Mouse (Mus musculus) monocyte, adult 2 months (primary cell): ENCODE measurements around the gene Nop9.

ENCODE experiments used
- DNase-seq, 2 experiments: peaks; one replicate each; pipeline ENCODE4 v3.0.0; 2022; ENCODE audit warnings: low spot score in 2 of 2, low read depth in 1 of 2

Gene Nop9

DNA sequence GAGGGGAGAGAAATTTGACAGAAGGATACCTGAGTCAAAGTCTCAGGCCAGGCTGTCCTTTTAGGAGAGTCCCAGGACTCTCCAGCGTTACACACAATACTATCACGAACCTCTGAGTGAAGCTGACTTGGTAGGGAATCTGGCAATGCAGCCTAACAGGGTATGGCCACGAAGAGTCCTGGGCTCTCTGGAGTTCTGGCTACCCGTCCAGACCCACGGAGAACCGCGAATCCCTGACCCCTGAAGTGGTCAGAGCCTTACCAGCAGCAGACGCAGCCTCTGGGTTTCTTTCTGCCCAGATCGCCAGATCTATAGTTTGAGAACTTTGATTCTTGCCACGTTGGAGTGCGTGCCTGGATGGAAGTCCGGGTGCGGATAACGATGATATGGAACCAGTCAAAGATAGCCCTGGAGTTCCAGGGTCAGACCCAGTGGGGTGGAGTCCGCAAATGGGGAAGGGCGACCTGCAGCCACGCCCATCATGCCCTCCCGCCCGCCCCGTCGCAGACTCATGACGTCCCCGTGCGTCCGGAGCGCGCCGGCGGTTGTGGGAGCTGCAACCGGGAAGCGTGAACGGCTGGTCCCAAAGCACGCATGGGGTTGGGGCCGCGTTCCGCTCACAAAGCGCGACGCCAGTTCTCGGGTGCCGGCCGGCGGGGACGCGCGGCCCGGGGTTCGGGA, at the start of gene Nop9, which contains the start of gene Dhrs1:
TSS of gene Nop9 (plus strand) at position 514 of the 681 bp plus-strand sequence.
TSS of gene Dhrs1 (minus strand) at position 511 of the 681 bp plus-strand sequence.
- DNase-seq = peak; percentile 56 to 81

DNA sequence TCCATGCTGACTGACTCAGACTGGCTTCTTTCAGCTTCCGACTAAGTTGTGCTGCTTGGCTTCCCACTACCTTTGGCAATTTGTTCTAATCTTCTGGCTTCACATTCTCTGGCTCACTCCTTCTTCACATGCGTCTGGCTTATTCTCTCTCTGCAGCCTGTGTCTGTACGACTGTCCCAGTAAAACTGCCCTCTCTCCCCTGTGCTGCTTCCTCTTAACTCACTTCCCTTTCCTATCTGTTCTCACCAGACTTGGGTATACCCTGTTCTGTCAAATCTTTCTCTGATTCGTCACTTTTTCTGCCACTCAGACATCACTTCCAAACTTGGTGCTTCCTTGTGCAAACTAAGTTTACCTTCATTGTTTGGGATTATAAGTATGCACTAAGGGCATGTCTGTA, 48.3 kb upstream of the Nop9 start:
- peak in 1 of 2 experiments; percentile 20 for DNase-seq

- DNase-seq = no peak
Observed at GRCm38 (mm10) chr14:55701131-55701530, 44.4 kb upstream of the Nop9 start.

GRCm38 (mm10) chr14:55702761-55703160, 42.7 kb upstream of the Nop9 start:
- no peak for DNase-seq

DNA sequence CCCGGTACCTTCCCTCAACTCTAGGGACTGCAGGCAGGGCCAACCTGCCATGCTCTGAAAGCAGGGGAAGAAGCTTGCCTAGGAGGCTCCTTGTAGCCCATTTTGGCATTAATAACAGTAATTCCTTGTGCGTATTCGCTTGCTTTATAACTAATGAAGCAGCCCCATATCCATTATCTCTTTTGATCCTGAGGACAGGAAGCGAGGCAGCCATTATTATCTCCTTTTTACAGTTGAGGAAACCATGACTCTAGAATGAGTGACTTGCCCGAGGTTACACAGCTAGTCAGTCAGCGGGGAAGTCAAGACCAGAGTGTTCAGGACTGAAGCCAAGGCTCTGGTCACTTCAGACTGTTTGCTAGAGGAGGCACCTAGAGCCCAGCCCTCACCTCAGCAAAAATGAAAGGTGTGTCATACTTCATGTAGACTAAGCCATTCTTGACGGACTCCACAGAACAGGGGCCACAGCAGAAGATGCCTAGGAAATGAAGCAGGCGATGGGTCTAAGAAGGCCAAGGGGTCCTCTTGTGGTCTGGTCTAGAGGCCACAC, 39.4 kb upstream of the Nop9 start:
- no peak for DNase-seq

GRCm38 (mm10) chr14:55707397-55707796, 38.1 kb upstream of the Nop9 start:
- no peak for DNase-seq

DNA sequence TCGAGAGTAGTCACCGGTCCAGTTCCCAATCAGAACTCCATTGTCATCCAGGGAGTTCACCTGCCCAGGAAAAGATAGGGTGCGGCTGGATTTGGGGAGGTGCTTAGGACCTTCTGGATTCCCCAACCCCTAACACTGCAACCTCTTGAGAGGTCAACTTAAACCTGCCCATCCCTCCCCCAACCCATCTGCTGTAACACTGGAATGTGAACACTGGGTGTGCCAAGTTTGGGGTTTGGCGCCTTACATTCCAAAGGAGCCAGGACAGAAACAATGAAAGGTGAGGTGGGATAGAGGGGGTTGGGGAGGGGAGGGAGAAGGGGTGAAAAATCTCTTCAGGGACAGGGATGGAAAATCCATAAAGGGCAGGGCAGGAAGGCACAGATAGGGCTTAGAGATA, 36.0 kb upstream of the Nop9 start:
- no peak for DNase-seq

GRCm38 (mm10) chr14:55711786-55712185, 33.7 kb upstream of the Nop9 start:
- no peak for DNase-seq

- DNase-seq = peak in 1 of 2 experiments; percentile 4
Observed at GRCm38 (mm10) chr14:55713007-55713728, 32.3 kb upstream of the Nop9 start.

DNA sequence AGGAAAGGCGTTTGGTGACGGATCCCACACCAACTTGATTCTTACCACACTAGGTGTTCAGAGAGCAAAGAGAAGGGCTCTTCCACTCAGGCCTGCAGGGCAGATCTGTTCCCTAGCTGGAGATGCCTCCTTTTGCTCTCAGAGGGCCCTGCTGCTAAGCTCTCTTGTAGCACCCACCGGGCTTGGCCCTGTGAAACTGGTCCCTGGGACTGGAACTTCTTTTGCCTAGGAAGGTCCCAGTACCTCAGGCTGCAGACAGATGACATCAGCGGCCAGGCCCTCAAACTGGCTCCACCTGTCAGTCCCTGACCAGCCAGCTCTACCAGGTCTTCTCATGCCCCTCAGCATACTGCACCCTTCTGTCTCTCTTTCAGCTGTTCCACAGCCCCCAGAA, 31.8 kb upstream of the Nop9 start, which contains the start of gene Tgm1:
TSS of gene Tgm1 (minus strand) at position 198 of the 394 bp plus-strand sequence.
- no peak for DNase-seq

DNA sequence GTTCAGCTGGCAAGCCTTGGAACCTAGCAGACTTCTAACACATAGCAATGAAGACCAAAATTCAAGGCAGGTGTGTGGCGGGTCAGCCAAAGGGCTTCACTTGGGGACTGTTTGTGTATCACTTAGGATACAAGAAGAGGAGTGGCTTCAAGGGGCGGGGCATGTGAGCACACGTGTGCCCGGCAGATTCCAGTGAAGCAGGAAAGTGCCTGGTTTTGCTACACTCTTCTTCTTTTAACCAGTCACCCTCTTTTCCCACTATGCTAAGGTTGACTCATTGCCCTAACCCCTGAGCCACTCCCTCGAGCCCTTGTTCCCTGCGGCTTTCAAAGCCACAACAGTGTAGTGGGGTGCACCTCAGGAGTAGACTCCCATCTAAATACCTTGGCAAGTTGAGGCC, 30.6 kb upstream of the Nop9 start:
- no peak for DNase-seq

DNA sequence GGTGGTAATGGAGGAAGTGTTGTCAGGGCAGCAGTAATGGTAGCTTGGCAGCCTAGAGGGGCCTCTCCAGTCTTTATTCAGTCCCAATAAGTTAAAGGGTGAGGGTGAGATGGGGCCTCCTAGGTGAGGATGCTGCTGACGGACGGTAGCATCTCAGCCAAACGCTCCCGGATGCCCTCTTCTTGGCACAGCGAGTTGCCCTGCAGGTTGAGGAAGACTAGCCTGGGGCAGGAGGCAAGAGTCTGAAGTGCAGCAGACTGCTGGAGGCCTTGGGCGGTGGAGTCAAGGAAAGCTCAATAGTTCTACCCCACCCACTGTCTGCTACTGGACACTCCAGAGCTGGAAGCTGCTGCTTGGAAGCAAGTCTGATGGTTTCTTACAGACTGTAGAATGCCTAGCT, 29.2 kb upstream of the Nop9 start:
- DNase-seq = no peak

DNA sequence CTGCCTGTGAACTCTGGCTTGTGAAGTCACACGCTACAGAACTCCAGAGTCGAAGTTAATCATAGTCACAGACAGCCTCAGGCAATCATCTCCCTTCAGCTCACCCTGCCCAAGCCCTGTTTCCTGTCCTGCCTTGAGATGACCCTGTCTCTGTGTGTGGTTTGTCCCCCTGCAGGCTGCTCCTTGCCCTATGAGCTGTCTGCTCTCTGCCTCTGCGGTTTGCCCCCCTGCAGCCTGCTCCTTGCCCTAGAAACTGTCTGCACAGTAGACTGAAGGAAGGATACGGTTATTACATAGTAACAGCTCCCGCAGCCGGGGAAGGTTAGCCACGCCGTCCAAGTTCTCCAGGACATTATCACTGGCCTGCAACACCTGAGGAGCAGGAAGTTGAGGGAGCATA, 28.6 kb upstream of the Nop9 start:
- DNase-seq = no peak

GRCm38 (mm10) chr14:55719737-55720136, 25.8 kb upstream of the Nop9 start:
- DNase-seq = no peak

DNA sequence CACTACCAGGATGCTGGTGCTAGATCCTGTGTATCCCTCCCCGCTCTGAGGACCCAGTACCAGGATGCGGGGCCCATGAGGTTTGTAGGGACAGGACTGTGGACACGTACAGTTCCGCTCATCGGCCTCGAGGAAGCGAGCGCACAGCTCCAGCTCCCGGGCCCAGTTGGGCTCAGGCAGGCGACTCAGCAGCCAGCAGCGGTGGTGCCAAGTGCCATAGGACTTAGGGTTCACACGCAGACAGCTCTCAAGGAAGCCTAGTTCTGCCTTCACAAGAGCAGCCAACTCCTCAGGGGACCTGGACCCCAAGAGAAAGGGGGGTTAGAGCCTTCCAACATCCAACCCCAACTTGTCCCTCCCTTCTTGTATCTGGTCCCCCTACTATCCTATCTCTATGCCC, 24.8 kb upstream of the Nop9 start:
- DNase-seq = no peak

- no peak for DNase-seq
Observed at GRCm38 (mm10) chr14:55721076-55721475, 24.4 kb upstream of the Nop9 start.

DNA sequence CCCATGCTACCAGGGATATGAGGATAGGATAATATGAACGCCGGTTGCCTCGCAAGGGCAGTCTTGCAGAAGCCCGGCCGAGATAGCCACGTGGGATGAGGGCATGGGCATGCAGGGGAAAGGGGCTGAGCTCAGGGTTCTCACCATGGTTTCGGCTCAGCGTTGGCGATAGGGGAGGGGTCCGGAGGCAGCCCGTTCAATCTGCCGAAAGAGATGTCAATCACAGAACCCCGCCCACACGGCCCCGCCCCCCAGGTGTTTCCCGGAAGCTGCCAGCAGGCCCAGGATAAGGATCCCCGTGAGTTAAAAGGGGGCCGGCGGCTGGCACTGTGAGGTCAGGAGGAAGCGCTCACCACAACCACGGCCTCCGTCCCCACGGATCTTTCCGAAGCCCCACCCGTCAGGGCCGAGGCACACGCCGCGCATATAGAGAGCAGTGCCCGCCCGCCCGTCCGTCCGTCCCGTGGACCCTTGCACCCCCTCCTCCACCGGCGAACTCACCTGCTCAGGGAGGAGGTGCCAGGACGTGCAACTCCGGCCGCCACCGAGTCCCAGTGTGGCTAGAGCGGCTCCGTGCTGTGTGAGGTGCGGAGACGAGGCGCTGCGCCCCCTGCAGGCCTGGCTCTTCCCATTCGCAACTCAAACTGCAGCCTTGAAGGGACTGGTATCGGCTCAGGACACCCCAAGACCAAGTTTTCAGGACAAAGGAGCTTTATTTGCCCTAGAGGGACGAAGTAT, 23.6 kb upstream of the Nop9 start, which contains the start of gene Rabggta:
TSS of gene Rabggta (minus strand) at position 564 of the 738 bp plus-strand sequence.
- DNase-seq = peak; percentile 81 to 84

- DNase-seq = no peak
Observed at GRCm38 (mm10) chr14:55722438-55722945, 23.0 kb upstream of the Nop9 start.

- DNase-seq = no peak
Observed at GRCm38 (mm10) chr14:55723433-55723832, 22.1 kb upstream of the Nop9 start.

DNA sequence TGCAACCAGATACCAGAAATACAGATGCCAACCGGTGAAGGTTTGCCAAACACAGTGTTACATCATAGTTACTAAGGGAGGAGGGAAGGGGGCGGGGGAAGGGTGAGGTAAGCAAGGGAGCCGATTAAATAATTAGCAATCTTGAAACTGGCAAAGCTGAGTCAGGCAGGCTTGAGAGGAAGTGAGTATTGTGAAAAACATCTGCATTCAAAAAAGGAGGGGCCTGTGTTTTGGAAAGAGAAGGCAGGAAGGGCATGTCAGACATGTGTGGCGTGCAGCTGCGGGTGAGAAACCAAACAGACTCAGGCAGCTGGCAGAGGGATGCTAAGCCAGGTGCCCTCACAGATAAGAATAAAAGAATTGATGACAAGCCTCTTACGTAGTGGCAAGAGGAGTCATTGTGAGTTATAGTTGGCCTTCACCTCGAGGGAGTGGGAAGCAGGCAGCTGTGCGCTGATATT, 21.1 kb upstream of the Nop9 start:
- peak; percentile 63 to 65 for DNase-seq

DNA sequence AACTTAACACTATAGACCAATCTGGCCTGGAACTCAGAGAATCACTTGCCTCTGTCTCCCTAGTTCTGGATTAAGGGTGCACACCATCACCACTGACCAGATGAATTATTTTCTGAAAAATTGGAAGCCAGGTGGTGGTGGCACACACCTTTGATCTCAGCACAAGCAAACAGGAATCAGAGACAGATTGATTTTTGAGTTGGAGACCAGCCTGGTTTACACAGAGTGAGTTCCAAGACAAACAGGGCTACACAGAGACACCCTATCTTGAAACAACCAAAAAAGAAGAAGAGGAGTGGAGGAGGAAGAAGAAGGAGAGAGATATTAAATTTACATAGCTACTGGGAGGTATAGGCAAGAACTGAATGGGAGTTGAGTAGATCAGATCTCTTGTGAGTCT, 19.2 kb upstream of the Nop9 start:
- DNase-seq = no peak
